Mouse (Mus musculus): Measurements from ENCODE around the gene Spindoc. TPM values are rescaled to one million over a fixed set of nuclear protein-coding genes. Genes with fewer than 3 reads are reported as not detected.

The Spindoc gene
- polyA plus RNA-seq, 1 experiment from 2014 or later, result 23.7 TPM

- Histone ChIP-seq H3K36me3 (ENCODE audit: control insufficient read depth, insufficient read depth, low read length) (no peaks in the 10 kb centered on the region), H3K27ac (ENCODE audit: low read depth) (no peak overlapping the region), H3K9ac (ENCODE audit: low read length) (no peak overlapping the region), H3K27me3 (replicated peaks; ENCODE audit: control insufficient read depth, insufficient read depth, low read length) (no peaks in the 10 kb centered on the region), H3K9me3 (ENCODE audit: control insufficient read depth, low read length) (no peaks in the 10 kb centered on the region), H3K4me3 (ENCODE audit: low read depth, low read length) (no peak overlapping the region), H3K4me1 (replicated peaks; ENCODE audit: control insufficient read depth, insufficient read depth, low read length) (peaks cover 25% of the 10 kb centered on the region), H3K4me2 (ENCODE audit: low read length) (no peak overlapping the region)
- WGBS, result 81% methylated on average over 4 of the region's 4 CpGs
- DNase-seq (ENCODE audit: low spot score) (no peak), ATAC-seq (replicated peaks; ENCODE audit: low FRiP score, low TSS enrichment, low read depth) (no peak)
Observed at GRCm38 (mm10) chr19:7335656-7336055, 47.1 kb downstream of the Spindoc start.

GRCm38 (mm10) chr19:7334049-7334448 lies 48.7 kb downstream of the Spindoc start:
- Histone ChIP-seq H3K4me3 (ENCODE audit: low read depth, low read length) (no peak overlapping the region), H3K27ac (ENCODE audit: low read depth) (no peak overlapping the region), H3K9me3 (ENCODE audit: control insufficient read depth, low read length) (no peaks in the 10 kb centered on the region), H3K4me1 (replicated peaks; ENCODE audit: control insufficient read depth, insufficient read depth, low read length) (peaks cover 13% of the 10 kb centered on the region), H3K27me3 (replicated peaks; ENCODE audit: control insufficient read depth, insufficient read depth, low read length) (no peaks in the 10 kb centered on the region), H3K4me2 (ENCODE audit: low read length) (no peak overlapping the region), H3K36me3 (ENCODE audit: control insufficient read depth, insufficient read depth, low read length) (no peaks in the 10 kb centered on the region), H3K9ac (ENCODE audit: low read length) (no peak overlapping the region)
- ATAC-seq (replicated peaks; ENCODE audit: low FRiP score, low TSS enrichment, low read depth) (peak; percentile 69), DNase-seq (ENCODE audit: low spot score) (no peak)
- 46% methylated on average over 2 of the region's 2 CpGs for WGBS

- H3K4me2 ChIP-seq (ENCODE audit: low read length), result no peak overlapping the region
- H3K4me1 ChIP-seq (replicated peaks; ENCODE audit: control insufficient read depth, insufficient read depth, low read length), result 0 out of 2 replicates have a peak, but pooled peaks cover 6% of the 10 kb centered on the region
- WGBS, result 83% methylated on average over 3 of the region's 3 CpGs
- no peak for ATAC-seq (replicated peaks; ENCODE audit: low FRiP score, low TSS enrichment, low read depth)
- DNase-seq (ENCODE audit: low spot score), result no peak
- no peak overlapping the region for H3K9ac ChIP-seq (ENCODE audit: low read length)
- H3K36me3 ChIP-seq (ENCODE audit: control insufficient read depth, insufficient read depth, low read length), result no peaks in the 10 kb centered on the region
- H3K9me3 ChIP-seq (ENCODE audit: control insufficient read depth, low read length), result no peaks in the 10 kb centered on the region
- H3K27me3 ChIP-seq (replicated peaks; ENCODE audit: control insufficient read depth, insufficient read depth, low read length), result no peaks in the 10 kb centered on the region
- no peak overlapping the region for H3K27ac ChIP-seq (ENCODE audit: low read depth)
- H3K4me3 ChIP-seq (ENCODE audit: low read depth, low read length), result no peak overlapping the region
Observed at GRCm38 (mm10) chr19:7321391-7321790, 61.4 kb downstream of the Spindoc start.

GRCm38 (mm10) chr19:7320181-7320580 lies 62.6 kb downstream of the Spindoc start:
- Histone ChIP-seq H3K27ac (ENCODE audit: low read depth) (no peak overlapping the region), H3K9me3 (ENCODE audit: control insufficient read depth, low read length) (no peaks in the 10 kb centered on the region), H3K27me3 (replicated peaks; ENCODE audit: control insufficient read depth, insufficient read depth, low read length) (no peaks in the 10 kb centered on the region), H3K4me3 (ENCODE audit: low read depth, low read length) (no peak overlapping the region), H3K36me3 (ENCODE audit: control insufficient read depth, insufficient read depth, low read length) (no peaks in the 10 kb centered on the region), H3K4me1 (replicated peaks; ENCODE audit: control insufficient read depth, insufficient read depth, low read length) (0 out of 2 replicates have a peak, but pooled peaks cover 6% of the 10 kb centered on the region), H3K9ac (ENCODE audit: low read length) (no peak overlapping the region), H3K4me2 (ENCODE audit: low read length) (no peak overlapping the region)
- DNase-seq (ENCODE audit: low spot score), result no peak
- 61% methylated on average over 2 of the region's 2 CpGs for WGBS
- no peak for ATAC-seq (replicated peaks; ENCODE audit: low FRiP score, low TSS enrichment, low read depth)

DNA sequence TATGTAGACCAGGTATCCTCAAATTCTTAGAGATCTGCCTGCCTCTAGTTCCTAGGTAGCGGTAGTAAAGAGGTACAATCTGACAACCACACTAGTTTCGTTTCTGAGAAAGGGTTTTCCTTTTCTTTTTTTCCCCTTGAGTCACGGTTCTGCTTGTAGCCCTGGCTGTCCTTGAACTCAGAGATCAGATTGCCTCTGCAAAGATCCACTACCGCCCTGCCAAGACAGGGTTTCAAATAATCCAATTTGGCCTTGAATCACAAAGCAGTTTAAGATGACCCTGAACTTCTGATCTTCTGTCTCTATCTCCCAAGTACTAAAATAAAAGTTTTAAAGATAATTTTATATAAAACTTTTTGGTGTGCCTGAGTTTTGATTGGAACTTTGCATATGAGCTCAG lies 65.1 kb downstream of the Spindoc start:
- Histone ChIP-seq H3K4me1 (replicated peaks; ENCODE audit: control insufficient read depth, insufficient read depth, low read length) (peaks cover 7% of the 10 kb centered on the region; the same call in 1 of the 2 replicates), H3K4me2 (ENCODE audit: low read length) (no peak overlapping the region), H3K27me3 (replicated peaks; ENCODE audit: control insufficient read depth, insufficient read depth, low read length) (no peaks in the 10 kb centered on the region), H3K4me3 (ENCODE audit: low read depth, low read length) (no peak overlapping the region), H3K9me3 (ENCODE audit: control insufficient read depth, low read length) (no peaks in the 10 kb centered on the region), H3K9ac (ENCODE audit: low read length) (no peak overlapping the region), H3K27ac (ENCODE audit: low read depth) (no peak overlapping the region), H3K36me3 (ENCODE audit: control insufficient read depth, insufficient read depth, low read length) (no peaks in the 10 kb centered on the region)
- DNase-seq (ENCODE audit: low spot score), result no peak
- 80% methylated on average over 4 of the region's 4 CpGs for WGBS
- no peak for ATAC-seq (replicated peaks; ENCODE audit: low FRiP score, low TSS enrichment, low read depth)

- no peak for ATAC-seq (replicated peaks; ENCODE audit: low FRiP score, low TSS enrichment, low read depth)
Observed at GRCm38 (mm10) chr19:7316822-7317221, 66.0 kb downstream of the Spindoc start.

GRCm38 (mm10) chr19:7315587-7315984 lies 67.2 kb downstream of the Spindoc start:
- Histone ChIP-seq H3K4me2 (ENCODE audit: low read length) (no peak overlapping the region), H3K27ac (ENCODE audit: low read depth) (no peak overlapping the region), H3K9me3 (ENCODE audit: control insufficient read depth, low read length) (no peaks in the 10 kb centered on the region), H3K27me3 (replicated peaks; ENCODE audit: control insufficient read depth, insufficient read depth, low read length) (no peaks in the 10 kb centered on the region), H3K4me1 (replicated peaks; ENCODE audit: control insufficient read depth, insufficient read depth, low read length) (peaks cover 20% of the 10 kb centered on the region), H3K4me3 (ENCODE audit: low read depth, low read length) (no peak overlapping the region), H3K9ac (ENCODE audit: low read length) (no peak overlapping the region), H3K36me3 (ENCODE audit: control insufficient read depth, insufficient read depth, low read length) (no peaks in the 10 kb centered on the region)
- 90% methylated on average over 4 of the region's 4 CpGs for WGBS
- DNase-seq (ENCODE audit: low spot score) (no peak), ATAC-seq (replicated peaks; ENCODE audit: low FRiP score, low TSS enrichment, low read depth) (no peak)

More at GRCm38 (mm10) chr19:7316822-7317221, 66.0 kb downstream of the Spindoc start:
- Histone ChIP-seq H3K9ac (ENCODE audit: low read length) (no peak overlapping the region), H3K27ac (ENCODE audit: low read depth) (no peak overlapping the region), H3K27me3 (replicated peaks; ENCODE audit: control insufficient read depth, insufficient read depth, low read length) (no peaks in the 10 kb centered on the region), H3K36me3 (ENCODE audit: control insufficient read depth, insufficient read depth, low read length) (no peaks in the 10 kb centered on the region), H3K9me3 (ENCODE audit: control insufficient read depth, low read length) (no peaks in the 10 kb centered on the region), H3K4me2 (ENCODE audit: low read length) (no peak overlapping the region), H3K4me3 (ENCODE audit: low read depth, low read length) (no peak overlapping the region), H3K4me1 (replicated peaks; ENCODE audit: control insufficient read depth, insufficient read depth, low read length) (peaks cover 12% of the 10 kb centered on the region)
- DNase-seq (ENCODE audit: low spot score), result no peak
- WGBS, result 70% methylated on average over 4 of the region's 4 CpGs

DNA sequence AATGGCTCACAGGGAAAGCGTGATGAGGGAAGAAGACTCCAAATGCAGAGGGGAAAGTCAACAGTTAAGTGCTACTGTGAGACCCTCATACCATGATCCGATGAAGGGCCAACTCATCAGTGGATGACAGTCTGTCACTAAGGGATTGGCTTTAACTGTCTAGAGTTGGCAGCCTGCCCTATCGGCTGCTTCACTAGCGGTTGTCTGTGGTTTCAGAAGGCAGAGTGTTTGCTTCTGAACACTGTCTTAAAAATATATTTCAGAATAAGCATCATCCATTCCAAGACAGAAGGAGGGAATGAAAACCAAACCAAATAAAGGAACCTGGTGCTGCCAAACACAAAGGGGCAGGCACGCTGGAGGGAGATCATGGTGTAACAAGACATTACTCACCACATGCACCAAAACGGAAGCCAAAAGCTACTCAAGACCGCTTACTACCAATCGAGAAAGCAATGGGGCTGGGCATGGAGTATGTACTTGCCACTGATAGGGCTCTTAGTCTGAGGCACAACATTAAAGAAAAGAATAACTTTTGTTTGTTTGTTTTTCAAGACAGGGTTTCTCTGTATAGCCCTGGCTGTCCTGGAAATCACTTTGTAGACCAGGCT lies 67.7 kb downstream of the Spindoc start:
- no peak for ATAC-seq (replicated peaks; ENCODE audit: low FRiP score, low TSS enrichment, low read depth)
- Histone ChIP-seq H3K4me2 (ENCODE audit: low read length) (no peak overlapping the region), H3K4me3 (ENCODE audit: low read depth, low read length) (no peak overlapping the region), H3K27ac (ENCODE audit: low read depth) (no peak overlapping the region), H3K36me3 (ENCODE audit: control insufficient read depth, insufficient read depth, low read length) (no peaks in the 10 kb centered on the region), H3K9ac (ENCODE audit: low read length) (no peak overlapping the region), H3K27me3 (replicated peaks; ENCODE audit: control insufficient read depth, insufficient read depth, low read length) (no peaks in the 10 kb centered on the region), H3K9me3 (ENCODE audit: control insufficient read depth, low read length) (no peaks in the 10 kb centered on the region), H3K4me1 (replicated peaks; ENCODE audit: control insufficient read depth, insufficient read depth, low read length) (peaks cover 20% of the 10 kb centered on the region)
- WGBS, result 77% methylated on average over 8 of the region's 8 CpGs
- no peak for DNase-seq (ENCODE audit: low spot score)

GRCm38 (mm10) chr19:7313660-7314059 lies 69.1 kb downstream of the Spindoc start:
- H3K27me3 ChIP-seq (replicated peaks; ENCODE audit: control insufficient read depth, insufficient read depth, low read length), result no peaks in the 10 kb centered on the region
- no peak overlapping the region for H3K4me2 ChIP-seq (ENCODE audit: low read length)
- peaks cover 32% of the 10 kb centered on the region for H3K4me1 ChIP-seq (replicated peaks; ENCODE audit: control insufficient read depth, insufficient read depth, low read length)
- no peak overlapping the region for H3K4me3 ChIP-seq (ENCODE audit: low read depth, low read length)
- H3K27ac ChIP-seq (ENCODE audit: low read depth), result no peak overlapping the region
- H3K36me3 ChIP-seq (ENCODE audit: control insufficient read depth, insufficient read depth, low read length), result no peaks in the 10 kb centered on the region
- 91% methylated on average over 2 of the region's 2 CpGs for WGBS
- H3K9me3 ChIP-seq (ENCODE audit: control insufficient read depth, low read length), result no peaks in the 10 kb centered on the region
- no peak overlapping the region for H3K9ac ChIP-seq (ENCODE audit: low read length)
- no peak for ATAC-seq (replicated peaks; ENCODE audit: low FRiP score, low TSS enrichment, low read depth)
- no peak for DNase-seq (ENCODE audit: low spot score)

Data from intestine, embryonic 14.5 days (tissue).